Mouse (Mus musculus): ENCODE results near the gene Acvr2b.

Acvr2b gene

GRCm38 (mm10) chr9:119473608-119474164 is 71.8 kb downstream of the Acvr2b start:
- no peak for DNase-seq (ENCODE audit: low spot score in 2 of 2)

GRCm38 (mm10) chr9:119474717-119475611 is 73.0 kb downstream of the Acvr2b start:
- DNase-seq (ENCODE audit: low spot score in 2 of 2): no peak

GRCm38 (mm10) chr9:119477754-119478153 is 75.8 kb downstream of the Acvr2b start:
- no peak for DNase-seq (ENCODE audit: low spot score in 2 of 2)

- DNase-seq (ENCODE audit: low spot score in 2 of 2): no peak
Measured at GRCm38 (mm10) chr9:119478345-119478744, 76.4 kb downstream of the Acvr2b start.

- no peak for DNase-seq (ENCODE audit: low spot score in 2 of 2)
Measured at GRCm38 (mm10) chr9:119479297-119479696, 77.4 kb downstream of the Acvr2b start.

- no peak for DNase-seq (ENCODE audit: low spot score in 2 of 2)
Measured at GRCm38 (mm10) chr9:119481612-119482011, 79.7 kb downstream of the Acvr2b start.

- no peak for DNase-seq (ENCODE audit: low spot score in 2 of 2)
Measured at GRCm38 (mm10) chr9:119483554-119484353, 81.8 kb downstream of the Acvr2b start.

- DNase-seq (ENCODE audit: low spot score in 2 of 2): no peak
Measured at GRCm38 (mm10) chr9:119484420-119484819, 82.5 kb downstream of the Acvr2b start.
